Mouse (Mus musculus) lung, embryonic 15.5 days (tissue): Measurements from ENCODE around the gene Chst5. TPM values are rescaled to one million over a fixed set of nuclear protein-coding genes. Genes with fewer than 3 reads are reported as not detected.

Source experiments
- ATAC-seq: fragments of 200-750 bp; cut with Nextera tagmentation; 2 replicates; pipeline ENCODE4 v1.8.0; 2017; ENCODE audit warnings: moderate number of reproducible peaks, borderline replicate concordance; ENCODE audit not compliant: low FRiP score, low TSS enrichment; ENCODE audit errors: extremely low read depth
- H3K27ac ChIP-seq: fragments of 300-500 bp; sonication (generic); 2 replicates; pipeline ENCODE4 v1.5.1; 2015; ENCODE audit warnings: moderate library complexity, mild to moderate bottlenecking, inconsistent platforms
- H3K27me3 ChIP-seq: fragments of 300-500 bp; sonication (generic); 2 replicates; pipeline ENCODE4 v1.6.1; 2015; ENCODE audit warnings: inconsistent platforms
- H3K36me3 ChIP-seq: fragments of 300-500 bp; sonication (generic); 2 replicates; pipeline ENCODE4 v1.6.1; 2015; ENCODE audit warnings: inconsistent platforms
- H3K4me1 ChIP-seq: fragments of 300-500 bp; sonication (generic); 2 replicates; pipeline ENCODE4 v1.6.1; 2015; ENCODE audit warnings: inconsistent platforms
- H3K4me2 ChIP-seq: fragments of 300-500 bp; sonication (generic); 2 replicates; pipeline ENCODE4 v1.6.1; 2015; ENCODE audit warnings: inconsistent platforms, mild to moderate bottlenecking, moderate library complexity
- H3K4me3 ChIP-seq: fragments of 300-500 bp; sonication (generic); 2 replicates; pipeline ENCODE4 v1.5.1; 2015; ENCODE audit warnings: mild to moderate bottlenecking, inconsistent platforms
- H3K9ac ChIP-seq: fragments of 300-500 bp; sonication (generic); 2 replicates; pipeline ENCODE4 v1.6.1; 2015; ENCODE audit warnings: inconsistent platforms
- H3K9me3 ChIP-seq: fragments of 300-500 bp; sonication (generic); 2 replicates; pipeline ENCODE4 v1.6.1; 2016; ENCODE audit warnings: inconsistent platforms
- WGBS: fragments of 180-500 bp; shearing (Covaris S2); methylation state at CpG from one replicate; pipeline ENCODE4 v1.1.7; 2015; 5-methylcytosine and 5-hydroxymethylcytosine counted together
- polyA plus RNA-seq: library from polyadenylated mRNA; unstranded; fragments of >200 nt; fragmentation: Nextera tagmentation; extraction: Ambion mirVana; gene quantifications from 2 replicates; pipeline ENCODE4 v1.2.1, GENCODE M21; 2015

Gene Chst5
- polyA plus RNA-seq, 1 experiment from 2014 or later = 12.0 TPM

DNA sequence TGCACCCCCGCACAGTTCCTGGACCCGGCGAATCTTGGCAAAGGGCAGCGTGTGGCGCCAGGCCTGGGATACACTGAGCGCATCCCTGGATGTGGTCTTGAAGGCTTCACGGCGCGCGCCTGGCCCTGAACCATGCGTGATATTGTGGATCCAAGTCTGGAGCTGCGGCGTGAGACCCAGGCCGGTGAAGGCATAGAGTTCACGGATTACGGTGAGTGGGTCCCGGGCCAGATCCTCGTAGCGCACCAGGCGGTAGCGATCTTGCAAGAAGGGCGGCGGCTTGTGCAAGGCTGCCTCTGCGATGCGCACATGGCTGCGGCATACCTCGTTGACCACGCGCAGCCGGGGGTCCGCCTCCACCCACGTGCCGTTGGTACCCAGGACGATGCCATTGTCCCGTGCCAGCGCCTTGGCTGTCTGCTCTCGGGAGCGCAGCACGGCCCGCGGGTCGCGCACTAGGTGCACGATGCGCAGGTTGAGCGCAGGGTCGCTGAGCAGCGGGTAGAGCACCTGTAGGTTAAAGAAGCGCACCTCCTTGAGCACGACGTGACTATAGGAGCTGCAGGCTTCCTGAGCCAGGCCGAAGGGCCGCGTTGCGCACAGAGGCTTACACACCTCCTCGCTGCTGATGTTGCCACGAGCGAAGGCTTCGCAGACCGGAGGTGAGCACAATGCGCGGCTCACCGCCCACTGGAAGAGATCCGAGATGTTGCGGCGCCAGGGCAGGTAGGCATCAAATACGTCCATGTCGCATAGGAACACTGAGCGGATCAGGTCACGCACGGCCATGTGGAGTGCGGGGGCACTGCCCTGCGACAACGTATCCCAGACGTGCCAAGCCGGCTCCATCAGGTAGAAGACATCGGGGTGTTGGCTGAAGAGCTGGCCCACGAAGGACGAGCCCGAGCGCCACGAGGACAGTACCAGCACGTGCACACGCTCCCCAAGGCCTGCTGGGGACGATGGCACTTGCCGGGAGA lies 20.0 kb downstream of the Chst5 start:
- Histone ChIP-seq H3K4me1 (peaks cover 38% of the 10 kb centered on the region), H3K27ac (peak overlapping the region; percentile 81)
- WGBS = 11% methylated on average over 86 of the region's 86 CpGs

DNA sequence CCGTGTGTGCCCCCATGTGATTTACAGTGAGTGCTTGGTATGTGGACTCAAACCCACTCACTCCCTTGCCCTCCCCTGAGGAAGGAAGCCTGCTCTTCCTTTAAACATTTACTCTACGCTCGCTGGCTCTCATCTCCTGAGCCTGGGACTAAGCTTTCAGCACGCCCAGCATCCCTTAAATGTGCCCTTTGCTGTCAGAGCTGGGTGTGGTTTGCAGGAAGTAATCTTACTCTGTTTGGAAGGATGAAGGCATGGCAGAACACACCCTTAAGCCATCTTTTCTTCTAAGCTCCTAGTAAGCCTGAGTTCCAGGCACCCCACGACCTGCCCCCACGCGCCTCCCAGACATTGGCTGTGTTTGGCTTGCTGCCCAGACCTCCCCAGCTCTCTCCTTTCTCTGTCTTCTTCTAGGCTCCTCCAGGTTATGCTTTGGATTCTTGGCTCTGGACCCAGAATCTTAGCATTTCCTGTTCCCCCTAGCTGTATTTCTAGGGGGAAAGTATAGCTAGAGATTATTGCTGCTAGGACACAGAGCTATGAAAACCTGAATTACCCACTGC lies 22.1 kb downstream of the Chst5 start:
- peak overlapping the region; percentile 61; the same call in 1 of the 2 replicates for H3K27ac ChIP-seq
- peaks cover 24% of the 10 kb centered on the region for H3K27me3 ChIP-seq
- no peaks in the 10 kb centered on the region for H3K36me3 ChIP-seq
- H3K4me1 ChIP-seq = peaks cover 40% of the 10 kb centered on the region
- no peaks in the 10 kb centered on the region for H3K9me3 ChIP-seq
- peak; percentile 34; the same call in 1 of the 2 replicates for ATAC-seq
- no peak overlapping the region for H3K4me3 ChIP-seq
- H3K4me2 ChIP-seq = no peak overlapping the region; the same call in 1 of the 2 replicates
- no peak overlapping the region for H3K9ac ChIP-seq
- WGBS = 8% methylated on average over 7 of the region's 7 CpGs

More for the DNA sequence above, 20.0 kb downstream of the Chst5 start:
- peaks cover 24% of the 10 kb centered on the region for H3K27me3 ChIP-seq
- no peaks in the 10 kb centered on the region for H3K36me3 ChIP-seq
- peak overlapping the region; percentile 54 for H3K4me2 ChIP-seq
- ATAC-seq = peak; percentile 25; the same call in 1 of the 2 replicates
- H3K4me3 ChIP-seq = peak overlapping the region; percentile 22
- H3K9ac ChIP-seq = no peak overlapping the region
- H3K9me3 ChIP-seq = no peaks in the 10 kb centered on the region

DNA sequence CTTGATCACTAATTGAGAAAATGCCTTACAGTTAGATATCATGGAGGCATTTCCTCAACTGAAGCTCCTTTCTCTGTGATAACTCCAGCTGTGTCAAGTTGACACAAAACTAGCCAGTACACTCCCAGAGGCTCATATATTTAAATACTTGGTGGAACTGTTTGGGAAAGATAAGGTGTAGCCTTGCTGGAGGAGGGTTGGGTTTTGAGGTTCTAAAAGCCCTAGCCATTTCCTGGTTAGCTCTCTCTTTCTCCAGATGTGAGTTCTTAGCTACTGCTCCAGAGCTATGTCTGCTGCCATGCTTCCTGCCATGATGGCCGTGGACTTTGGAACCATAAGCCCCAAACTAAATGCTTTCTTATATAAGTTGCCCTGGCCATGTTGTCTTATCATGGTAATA lies 22.8 kb downstream of the Chst5 start:
- Histone ChIP-seq H3K4me1 (peaks cover 40% of the 10 kb centered on the region), H3K27me3 (peaks cover 24% of the 10 kb centered on the region), H3K36me3 (no peaks in the 10 kb centered on the region), H3K27ac (no peak overlapping the region), H3K4me3 (no peak overlapping the region), H3K9me3 (no peaks in the 10 kb centered on the region), H3K9ac (no peak overlapping the region), H3K4me2 (no peak overlapping the region)
- 79% methylated on average over 1 of the region's 1 CpGs for WGBS
- no peak for ATAC-seq

DNA sequence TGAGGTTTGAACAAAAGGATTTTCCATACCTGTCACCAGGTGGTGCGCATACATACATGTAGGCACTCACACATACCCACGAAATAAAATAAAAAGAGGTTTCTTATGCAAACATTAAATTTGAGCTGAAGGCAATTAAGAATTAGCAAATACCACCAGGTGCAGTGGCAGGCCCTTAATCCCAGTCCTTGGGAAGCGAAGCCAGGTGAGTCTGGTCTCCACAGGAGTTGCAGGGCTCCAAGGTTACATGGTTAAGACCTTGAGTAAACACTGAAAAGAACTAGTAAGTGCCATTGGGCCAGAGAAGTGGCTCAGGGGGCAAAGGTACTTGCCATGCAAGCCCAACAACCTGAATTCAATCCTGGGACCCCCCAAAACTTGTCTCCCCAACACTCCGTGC lies 26.6 kb downstream of the Chst5 start:
- Histone ChIP-seq H3K4me3 (no peak overlapping the region), H3K9ac (no peak overlapping the region), H3K36me3 (no peaks in the 10 kb centered on the region), H3K9me3 (no peaks in the 10 kb centered on the region), H3K27me3 (no peaks in the 10 kb centered on the region), H3K4me1 (peaks cover 14% of the 10 kb centered on the region), H3K27ac (peak overlapping the region; percentile 55; the same call in 1 of the 2 replicates), H3K4me2 (no peak overlapping the region)
- WGBS = 62% methylated on average over 4 of the region's 4 CpGs
- peak; percentile 52; the same call in 1 of the 2 replicates for ATAC-seq

DNA sequence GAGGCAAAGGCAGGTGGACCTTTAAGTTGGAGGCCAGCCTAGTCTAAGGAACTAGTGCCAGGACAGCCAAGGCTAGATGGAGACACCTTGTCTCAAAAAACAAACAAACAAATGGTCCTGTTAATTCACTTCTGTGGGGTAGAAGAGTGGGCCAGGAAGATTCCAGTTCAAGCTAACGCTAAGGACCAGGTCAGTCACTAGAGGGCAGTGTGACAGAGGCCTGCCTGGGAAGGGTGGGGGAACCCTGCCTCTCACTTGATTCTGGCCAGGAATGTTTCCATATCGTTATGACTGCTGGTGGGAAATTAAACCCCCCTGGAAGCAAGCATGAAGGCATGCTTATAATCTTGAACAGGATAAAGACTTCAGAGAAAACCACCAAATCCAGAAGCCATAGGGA lies 28.7 kb downstream of the Chst5 start:
- no peaks in the 10 kb centered on the region for H3K36me3 ChIP-seq
- H3K4me3 ChIP-seq = no peak overlapping the region
- no peak for ATAC-seq
- H3K4me2 ChIP-seq = no peak overlapping the region
- no peaks in the 10 kb centered on the region for H3K27me3 ChIP-seq
- H3K4me1 ChIP-seq = peaks cover 4% of the 10 kb centered on the region; the same call in 1 of the 2 replicates
- H3K9ac ChIP-seq = no peak overlapping the region
- no peaks in the 10 kb centered on the region for H3K9me3 ChIP-seq
- 0% methylated on average over 2 of the region's 2 CpGs for WGBS
- H3K27ac ChIP-seq = no peak overlapping the region

DNA sequence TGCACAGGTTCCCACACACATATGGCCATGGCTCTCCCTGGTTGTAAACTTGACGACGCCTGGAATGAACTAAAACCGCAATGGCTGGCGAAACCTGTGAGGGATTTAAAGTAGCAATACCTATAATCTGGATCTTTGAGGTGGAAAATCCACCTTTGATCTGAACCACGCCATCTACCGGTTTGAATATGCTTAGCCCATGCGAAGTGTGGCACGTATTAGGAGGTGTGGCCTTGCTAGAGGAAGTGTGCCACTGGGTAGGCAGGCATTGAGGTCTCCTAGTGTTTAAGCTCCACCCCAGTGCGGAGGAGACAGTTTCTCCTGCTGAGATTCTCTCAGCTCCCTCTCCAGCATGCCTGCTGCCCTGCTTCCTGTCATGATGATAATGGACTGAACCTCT lies 32.5 kb downstream of the Chst5 start:
- no peak for ATAC-seq
- no peak overlapping the region for H3K4me3 ChIP-seq
- no peaks in the 10 kb centered on the region for H3K9me3 ChIP-seq
- no peak overlapping the region for H3K27ac ChIP-seq
- no peak overlapping the region for H3K4me2 ChIP-seq
- no peaks in the 10 kb centered on the region for H3K36me3 ChIP-seq
- H3K9ac ChIP-seq = no peak overlapping the region
- WGBS = 63% methylated on average over 9 of the region's 9 CpGs
- H3K27me3 ChIP-seq = no peaks in the 10 kb centered on the region
- peaks cover 10% of the 10 kb centered on the region; the same call in 1 of the 2 replicates for H3K4me1 ChIP-seq

DNA sequence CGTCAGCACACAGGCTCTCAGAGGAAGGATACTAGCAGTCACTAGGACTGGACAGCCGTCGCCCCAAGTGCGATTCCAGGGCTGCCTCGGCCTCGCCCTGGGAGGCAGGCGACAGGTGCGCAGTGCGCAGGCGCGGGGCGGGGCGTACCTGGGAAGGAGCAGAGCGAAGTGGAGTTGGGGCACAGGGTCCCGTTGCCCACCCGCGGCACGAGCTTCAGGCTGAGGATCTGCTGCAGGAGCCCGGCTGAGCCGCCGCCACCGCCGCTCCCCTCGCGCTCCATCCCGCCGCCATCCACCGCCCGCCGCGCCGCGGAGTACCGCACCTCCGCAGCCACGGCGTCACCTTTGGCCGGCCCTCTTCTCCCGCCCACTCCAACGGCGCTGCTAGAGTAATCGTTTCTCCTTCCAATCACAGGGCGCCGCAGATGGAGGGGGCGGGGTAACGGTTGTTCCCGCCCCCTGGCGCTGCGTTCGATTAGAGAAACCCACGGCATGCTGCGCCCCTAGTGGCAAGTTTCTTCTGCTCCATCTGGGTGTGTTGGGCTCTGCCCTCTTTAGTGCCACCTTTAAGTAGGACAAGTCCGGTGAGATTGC lies 33.8 kb downstream of the Chst5 start, which contains the start of gene Tmem170:
TSS of gene Tmem170 (minus strand) at position 396 of the 594 bp plus-strand sequence.
- Histone ChIP-seq H3K9ac (peak within 1 kb of the TSS; percentile 59), H3K36me3 (no peaks in the 10 kb centered on the region), H3K9me3 (no peaks in the 10 kb centered on the region), H3K4me2 (peak within 1 kb of the TSS; percentile 72), H3K4me3 (peak within 1 kb of the TSS; percentile 70), H3K27ac (peak within 1 kb of the TSS; percentile 65), H3K4me1 (peaks cover 10% of the 10 kb centered on the region; the same call in 1 of the 2 replicates), H3K27me3 (no peaks in the 10 kb centered on the region)
- WGBS = 0% methylated on average over 53 of the region's 53 CpGs
- peak; percentile 99 for ATAC-seq

DNA sequence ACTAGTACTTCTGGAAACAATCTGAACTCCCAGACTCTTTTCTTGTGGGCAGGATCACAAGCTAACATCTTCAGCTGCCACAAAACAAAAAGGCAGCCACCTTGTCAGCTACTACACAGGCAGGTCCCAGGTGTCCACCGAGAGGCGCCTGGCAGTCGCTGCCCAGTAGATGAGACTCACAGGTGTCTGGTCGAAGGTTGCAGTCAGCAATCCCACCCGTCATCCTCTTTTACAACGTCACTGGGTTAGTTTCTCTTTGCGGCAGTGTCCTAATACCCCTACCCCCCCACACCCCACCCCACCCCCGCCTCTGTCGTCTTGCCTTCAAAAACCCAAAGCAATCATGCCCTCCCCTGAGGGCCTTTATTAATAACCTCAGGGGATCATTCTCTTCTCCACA lies 34.5 kb downstream of the Chst5 start:
- no peaks in the 10 kb centered on the region for H3K27me3 ChIP-seq
- H3K4me2 ChIP-seq = peak overlapping the region; percentile 72
- peak overlapping the region; percentile 70 for H3K4me3 ChIP-seq
- no peaks in the 10 kb centered on the region for H3K9me3 ChIP-seq
- 16% methylated on average over 9 of the region's 9 CpGs for WGBS
- peak; percentile 11; the same call in 1 of the 2 replicates for ATAC-seq
- H3K9ac ChIP-seq = peak overlapping the region; percentile 59
- H3K4me1 ChIP-seq = peaks cover 10% of the 10 kb centered on the region; the same call in 1 of the 2 replicates
- H3K36me3 ChIP-seq = no peaks in the 10 kb centered on the region
- no peak overlapping the region for H3K27ac ChIP-seq

DNA sequence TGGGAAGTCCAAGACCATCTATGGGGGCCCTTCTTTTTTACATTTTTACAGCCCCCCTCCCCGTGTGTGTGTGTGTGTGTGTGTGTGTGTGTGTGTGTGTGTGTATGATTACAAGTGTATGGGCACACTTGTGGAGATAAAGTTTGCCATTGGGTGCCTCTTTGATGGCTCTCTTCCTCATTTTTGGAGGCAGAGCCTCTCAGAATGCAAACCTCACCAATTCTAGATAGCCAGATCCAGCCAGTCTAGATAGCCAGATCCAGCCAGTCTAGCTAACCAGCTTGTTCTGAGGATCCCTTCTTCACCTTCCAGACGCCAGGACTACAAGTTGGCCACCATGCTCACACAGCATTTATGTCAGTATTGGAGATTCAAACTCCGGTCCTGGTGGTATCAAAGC lies 39.0 kb downstream of the Chst5 start:
- Histone ChIP-seq H3K4me3 (no peak overlapping the region), H3K4me2 (no peak overlapping the region), H3K27ac (no peak overlapping the region), H3K9me3 (no peaks in the 10 kb centered on the region), H3K4me1 (peaks cover 12% of the 10 kb centered on the region; the same call in 1 of the 2 replicates), H3K9ac (no peak overlapping the region), H3K27me3 (no peaks in the 10 kb centered on the region), H3K36me3 (no peaks in the 10 kb centered on the region)
- 79% methylated on average over 3 of the region's 3 CpGs for WGBS
- no peak for ATAC-seq

DNA sequence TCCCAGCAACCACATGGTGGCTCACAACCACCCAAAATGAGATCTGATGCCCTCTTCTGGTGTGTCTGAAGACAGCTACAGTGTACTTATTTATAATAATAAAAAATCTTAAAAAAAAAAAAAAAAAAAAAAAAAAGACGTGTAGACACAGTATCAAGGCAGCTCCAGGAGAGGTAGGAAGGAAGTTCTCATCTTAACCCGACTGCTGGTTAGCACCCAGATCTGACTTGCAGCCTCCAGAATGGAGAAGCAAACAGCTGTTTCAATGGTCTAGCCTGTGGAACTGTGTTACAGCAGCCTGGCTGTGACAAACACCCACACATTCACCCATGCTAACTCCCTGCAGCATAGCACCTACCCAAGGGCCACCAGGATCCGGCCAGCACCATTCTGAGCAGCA lies 39.9 kb downstream of the Chst5 start:
- peaks cover 2% of the 10 kb centered on the region; the same call in 1 of the 2 replicates for H3K36me3 ChIP-seq
- H3K27ac ChIP-seq = no peak overlapping the region
- no peaks in the 10 kb centered on the region for H3K9me3 ChIP-seq
- no peak for ATAC-seq
- WGBS = 85% methylated on average over 3 of the region's 3 CpGs
- H3K4me2 ChIP-seq = no peak overlapping the region
- H3K4me1 ChIP-seq = peaks cover 6% of the 10 kb centered on the region; the same call in 1 of the 2 replicates
- no peak overlapping the region for H3K9ac ChIP-seq
- no peaks in the 10 kb centered on the region for H3K27me3 ChIP-seq
- H3K4me3 ChIP-seq = no peak overlapping the region

DNA sequence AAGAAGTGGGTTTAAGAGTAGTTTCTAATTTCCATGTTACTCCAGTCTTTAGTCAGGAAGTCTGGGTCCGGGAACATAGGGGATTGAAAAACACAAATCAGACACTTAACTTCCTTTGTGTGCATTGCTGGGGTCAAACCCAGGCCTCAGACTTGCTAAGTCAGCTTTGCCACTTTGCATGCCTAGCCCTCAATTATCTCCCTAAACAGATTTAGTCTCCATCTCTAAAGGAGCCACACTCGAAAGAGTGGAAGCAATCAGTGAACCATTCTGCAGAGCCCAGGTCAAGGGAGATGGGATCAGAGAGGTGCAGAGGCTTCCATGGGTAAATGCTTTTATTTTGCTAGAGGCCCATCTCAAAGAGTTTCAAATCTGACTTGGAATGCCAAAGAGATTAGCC lies 41.6 kb downstream of the Chst5 start:
- Histone ChIP-seq H3K27me3 (no peaks in the 10 kb centered on the region), H3K4me3 (no peak overlapping the region), H3K36me3 (peaks cover 5% of the 10 kb centered on the region; the same call in 1 of the 2 replicates), H3K4me1 (0 out of 2 replicates have a peak, but pooled peaks cover 2% of the 10 kb centered on the region), H3K9ac (no peak overlapping the region), H3K4me2 (no peak overlapping the region), H3K9me3 (no peaks in the 10 kb centered on the region), H3K27ac (no peak overlapping the region)
- no peak for ATAC-seq
- 26% methylated on average over 2 of the region's 2 CpGs for WGBS
